Mouse (Mus musculus) limb, embryonic 11.5 days (tissue): Measurements from ENCODE around the gene Cox10. TPM values are rescaled to one million over a fixed set of nuclear protein-coding genes. Genes with fewer than 3 reads are reported as not detected.
A peak's percentile ranks its signal among the peaks of the same experiment; 100 is the strongest.

Experiments
- ATAC-seq: fragments of 200-750 bp; cut with Nextera tagmentation; 2 replicates; pipeline ENCODE4 v1.8.0; 2017; ENCODE audit warnings: low read depth; ENCODE audit not compliant: insufficient number of reproducible peaks, low FRiP score, low TSS enrichment
- DNase-seq: peaks from one replicate; pipeline ENCODE4 v3.0.0-alpha.2; 2015; ENCODE audit warnings: low spot score
- H3K27ac ChIP-seq: fragments of 300-500 bp; sonication (generic); replicated peaks from 2 replicates; pipeline ENCODE4 v1.5.1; 2014; ENCODE audit warnings: low read depth, mild to moderate bottlenecking, low read length
- H3K27me3 ChIP-seq: fragments of 300-500 bp; sonication (generic); 2 replicates; pipeline ENCODE4 v1.6.1; 2014; ENCODE audit warnings: mild to moderate bottlenecking, low read length, mixed read lengths; ENCODE audit not compliant: control insufficient read depth, insufficient read depth
- H3K36me3 ChIP-seq: fragments of 300-500 bp; sonication (generic); 2 replicates; pipeline ENCODE4 v1.6.1; 2014; ENCODE audit warnings: mild to moderate bottlenecking, low read length, moderate library complexity, mixed read lengths; ENCODE audit not compliant: control insufficient read depth, insufficient read depth
- H3K4me1 ChIP-seq: fragments of 300-500 bp; sonication (generic); 2 replicates; pipeline ENCODE4 v1.6.1; 2014; ENCODE audit warnings: low read length, mixed read lengths; ENCODE audit not compliant: control insufficient read depth, insufficient read depth
- H3K4me2 ChIP-seq: fragments of 300-500 bp; sonication (generic); 2 replicates; pipeline ENCODE4 v1.6.1; 2014; ENCODE audit warnings: low read depth, mild to moderate bottlenecking, moderate library complexity; ENCODE audit not compliant: severe bottlenecking
- H3K4me3 ChIP-seq: fragments of 300-500 bp; sonication (generic); 2 replicates; pipeline ENCODE4 v1.5.1; 2014; ENCODE audit warnings: low read depth, low read length
- H3K9ac ChIP-seq: fragments of 300-500 bp; sonication (generic); 2 replicates; pipeline ENCODE4 v1.6.1; 2014; ENCODE audit warnings: mild to moderate bottlenecking, low read length
- H3K9me3 ChIP-seq: fragments of 300-500 bp; sonication (generic); 2 replicates; pipeline ENCODE4 v1.6.1; 2016; ENCODE audit warnings: low read length; ENCODE audit not compliant: control insufficient read depth
- WGBS: fragments of 180-500 bp; shearing (Covaris S2); extraction: QIAGEN DNeasy Blood & Tissue Kit; methylation state at CpG from one replicate; pipeline ENCODE4 v1.1.7; 2014; 5-methylcytosine and 5-hydroxymethylcytosine counted together
- polyA plus RNA-seq: library from polyadenylated mRNA; unstranded; fragments of >200 nt; fragmentation: Nextera tagmentation; extraction: Ambion mirVana; gene quantifications from 2 replicates; pipeline ENCODE4 v1.2.1, GENCODE M21; 2014

Cox10 gene
- polyA plus RNA-seq, 1 experiment from 2014 or later: 30.7 TPM

DNA sequence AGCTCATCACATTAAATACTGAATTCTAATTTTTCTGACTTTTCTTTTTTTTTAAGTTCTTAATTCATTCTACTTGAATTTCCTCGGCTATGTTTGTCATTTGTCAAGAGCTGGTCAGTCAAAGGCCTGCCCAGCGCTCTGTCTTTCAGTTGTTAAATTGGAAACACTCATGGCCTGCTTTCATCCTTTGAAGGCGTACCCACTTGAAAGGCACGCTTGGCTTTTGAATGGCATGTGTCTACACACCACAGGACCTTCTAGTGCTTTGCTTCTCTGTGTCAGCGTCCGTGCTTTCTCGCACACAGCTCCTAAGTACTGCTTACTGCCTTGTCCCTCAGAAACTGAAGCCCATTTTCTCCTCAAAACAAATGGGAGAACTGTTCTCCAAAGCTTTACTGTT is 38.0 kb downstream of the Cox10 start:
- Histone ChIP-seq H3K4me2 (no peak overlapping the region), H3K9ac (no peak overlapping the region), H3K27ac (no peak overlapping the region), H3K27me3 (no peaks in the 10 kb centered on the region), H3K36me3 (peaks cover 4% of the 10 kb centered on the region; the same call in 1 of the 2 replicates), H3K4me3 (no peak overlapping the region), H3K9me3 (no peaks in the 10 kb centered on the region), H3K4me1 (0 out of 2 replicates have a peak, but pooled peaks cover 5% of the 10 kb centered on the region)
- DNase-seq (no peak), ATAC-seq (no peak)
- 30% methylated on average over 7 of the region's 7 CpGs for WGBS

GRCm38 (mm10) chr11:64039600-64039999 is 39.7 kb downstream of the Cox10 start:
- WGBS: 65% methylated on average over 1 of the region's 1 CpGs
- no peaks in the 10 kb centered on the region for H3K27me3 ChIP-seq
- no peaks in the 10 kb centered on the region for H3K36me3 ChIP-seq
- no peaks in the 10 kb centered on the region for H3K9me3 ChIP-seq
- no peak for DNase-seq
- no peak overlapping the region for H3K4me3 ChIP-seq
- H3K27ac ChIP-seq: no peak overlapping the region
- H3K4me2 ChIP-seq: no peak overlapping the region
- H3K4me1 ChIP-seq: 0 out of 2 replicates have a peak, but pooled peaks cover 5% of the 10 kb centered on the region
- H3K9ac ChIP-seq: no peak overlapping the region
- ATAC-seq: no peak

GRCm38 (mm10) chr11:64037471-64038125 is 41.7 kb downstream of the Cox10 start:
- DNase-seq (no peak), ATAC-seq (no peak)
- Histone ChIP-seq H3K4me3 (no peak overlapping the region), H3K27ac (no peak overlapping the region), H3K4me1 (peaks cover 16% of the 10 kb centered on the region; the same call in 1 of the 2 replicates), H3K4me2 (no peak overlapping the region), H3K9me3 (no peaks in the 10 kb centered on the region), H3K9ac (no peak overlapping the region), H3K27me3 (no peaks in the 10 kb centered on the region), H3K36me3 (no peaks in the 10 kb centered on the region)
- WGBS: 67% methylated on average over 15 of the region's 15 CpGs

DNA sequence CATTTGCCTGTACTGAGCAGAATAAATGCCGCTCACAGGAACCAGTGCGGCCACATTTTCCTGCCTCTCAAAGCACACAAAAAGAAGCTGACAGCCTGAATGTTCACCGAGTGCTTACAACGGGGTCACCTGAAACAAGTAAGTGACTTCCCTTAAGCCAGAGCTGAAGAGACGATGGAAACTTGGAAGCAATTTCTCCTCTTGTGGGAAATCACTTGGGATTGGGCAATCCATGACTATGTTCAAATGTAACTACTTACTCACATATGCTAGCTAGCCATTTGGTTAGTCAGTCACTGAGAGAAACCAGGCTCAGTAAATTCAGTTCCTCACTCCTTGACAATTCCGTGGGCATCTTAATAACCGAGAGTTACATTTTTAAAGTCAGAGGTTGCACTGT is 43.0 kb downstream of the Cox10 start:
- no peak overlapping the region for H3K4me2 ChIP-seq
- no peaks in the 10 kb centered on the region for H3K36me3 ChIP-seq
- H3K4me3 ChIP-seq: no peak overlapping the region
- H3K27ac ChIP-seq: no peak overlapping the region
- H3K27me3 ChIP-seq: no peaks in the 10 kb centered on the region
- peaks cover 15% of the 10 kb centered on the region; the same call in 1 of the 2 replicates for H3K4me1 ChIP-seq
- no peaks in the 10 kb centered on the region for H3K9me3 ChIP-seq
- DNase-seq (no peak), ATAC-seq (no peak)
- WGBS: 91% methylated on average over 7 of the region's 7 CpGs
- no peak overlapping the region for H3K9ac ChIP-seq

DNA sequence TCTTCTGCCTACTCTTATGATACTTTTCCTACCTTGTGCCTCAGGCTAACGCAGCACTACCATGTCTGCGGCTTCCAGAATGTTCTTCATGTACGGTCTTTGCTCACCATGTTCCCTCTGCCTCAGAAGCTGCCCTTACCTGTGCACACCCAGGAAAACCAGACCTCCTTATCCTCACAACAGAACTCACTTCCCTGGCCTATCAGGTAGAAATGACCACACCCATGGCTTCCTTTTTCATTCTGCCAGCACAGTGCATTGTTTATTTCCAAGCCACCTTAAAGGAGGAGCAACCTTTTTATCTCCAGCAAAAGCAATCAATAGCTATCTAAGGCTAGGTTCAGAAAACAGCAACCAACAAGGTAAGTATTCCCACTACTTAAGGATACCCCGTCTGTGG is 43.6 kb downstream of the Cox10 start:
- DNase-seq (no peak), ATAC-seq (no peak)
- no peak overlapping the region for H3K4me2 ChIP-seq
- H3K9ac ChIP-seq: no peak overlapping the region
- no peaks in the 10 kb centered on the region for H3K36me3 ChIP-seq
- no peak overlapping the region for H3K4me3 ChIP-seq
- H3K27ac ChIP-seq: no peak overlapping the region
- peaks cover 14% of the 10 kb centered on the region; the same call in 1 of the 2 replicates for H3K4me1 ChIP-seq
- no peaks in the 10 kb centered on the region for H3K27me3 ChIP-seq
- 90% methylated on average over 4 of the region's 4 CpGs for WGBS
- H3K9me3 ChIP-seq: no peaks in the 10 kb centered on the region

DNA sequence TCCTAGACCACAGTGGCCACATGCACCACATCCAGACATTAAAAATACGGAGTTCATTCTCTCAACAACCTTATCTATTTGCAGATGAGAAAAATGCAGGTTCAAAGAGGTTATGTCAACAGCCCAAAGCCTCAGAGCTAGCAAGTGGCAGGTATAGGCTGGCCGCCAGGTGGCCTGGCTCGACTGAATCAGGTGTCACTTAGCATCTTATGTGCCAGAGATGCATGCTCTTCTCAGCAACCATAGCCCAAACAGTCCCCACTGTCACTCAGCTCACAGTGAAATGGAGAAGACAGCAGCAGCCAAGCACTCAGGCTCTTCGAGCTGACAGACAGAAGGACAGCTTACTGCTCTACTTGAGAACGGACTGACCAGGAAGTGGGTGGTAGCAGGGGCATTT is 44.6 kb downstream of the Cox10 start:
- DNase-seq: no peak
- Histone ChIP-seq H3K9me3 (no peaks in the 10 kb centered on the region), H3K27me3 (no peaks in the 10 kb centered on the region), H3K4me2 (no peak overlapping the region), H3K36me3 (no peaks in the 10 kb centered on the region), H3K27ac (no peak overlapping the region), H3K4me3 (no peak overlapping the region), H3K4me1 (peaks cover 14% of the 10 kb centered on the region; the same call in 1 of the 2 replicates), H3K9ac (no peak overlapping the region)
- WGBS: 83% methylated on average over 5 of the region's 5 CpGs
- no peak for ATAC-seq

GRCm38 (mm10) chr11:64027423-64027822 is 51.8 kb downstream of the Cox10 start:
- DNase-seq (no peak), ATAC-seq (no peak)
- peaks cover 28% of the 10 kb centered on the region for H3K4me1 ChIP-seq
- no peaks in the 10 kb centered on the region for H3K9me3 ChIP-seq
- no peaks in the 10 kb centered on the region for H3K36me3 ChIP-seq
- no peak overlapping the region for H3K27ac ChIP-seq
- 61% methylated on average over 8 of the region's 8 CpGs for WGBS
- no peak overlapping the region for H3K4me3 ChIP-seq
- H3K9ac ChIP-seq: no peak overlapping the region
- no peak overlapping the region for H3K4me2 ChIP-seq
- no peaks in the 10 kb centered on the region for H3K27me3 ChIP-seq

DNA sequence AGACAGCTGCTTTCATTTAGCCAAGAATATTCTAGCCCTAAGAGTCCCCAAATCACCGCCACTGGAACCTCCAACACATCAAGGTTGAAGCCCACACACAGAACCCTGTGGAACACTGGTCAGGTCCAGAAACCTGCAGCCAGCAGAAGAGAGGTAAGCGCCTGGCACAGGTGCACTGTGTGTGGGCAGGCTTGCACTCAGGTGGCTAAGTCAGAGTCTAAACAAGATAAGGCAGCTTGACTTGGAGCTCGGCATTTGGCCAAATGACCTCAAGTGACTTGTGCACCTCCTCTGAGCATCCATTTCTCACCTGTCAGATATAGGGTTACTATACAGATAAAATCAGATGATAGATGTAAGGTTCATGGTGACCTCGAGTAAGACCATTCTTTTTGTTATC is 53.4 kb downstream of the Cox10 start:
- no peak for ATAC-seq
- Histone ChIP-seq H3K27ac (no peak overlapping the region), H3K4me3 (no peak overlapping the region)

GRCm38 (mm10) chr11:64024575-64024974 is 54.7 kb downstream of the Cox10 start:
- H3K4me1 ChIP-seq: peaks cover 28% of the 10 kb centered on the region
- H3K27me3 ChIP-seq: no peaks in the 10 kb centered on the region
- H3K4me3 ChIP-seq: no peak overlapping the region
- no peak overlapping the region for H3K27ac ChIP-seq
- no peaks in the 10 kb centered on the region for H3K36me3 ChIP-seq
- DNase-seq (peak; percentile 63), ATAC-seq (peak; percentile 82)
- H3K4me2 ChIP-seq: peak overlapping the region; percentile 10; the same call in 1 of the 2 replicates
- no peak overlapping the region for H3K9ac ChIP-seq
- WGBS: 17% methylated on average over 7 of the region's 7 CpGs
- no peaks in the 10 kb centered on the region for H3K9me3 ChIP-seq

More for the DNA sequence above, 53.4 kb downstream of the Cox10 start:
- Histone ChIP-seq H3K9me3 (no peaks in the 10 kb centered on the region), H3K27me3 (no peaks in the 10 kb centered on the region), H3K4me1 (peaks cover 28% of the 10 kb centered on the region), H3K36me3 (no peaks in the 10 kb centered on the region), H3K4me2 (no peak overlapping the region), H3K9ac (no peak overlapping the region)
- WGBS: 61% methylated on average over 4 of the region's 4 CpGs
- DNase-seq: no peak
